In genomic region chr11:94449886-94450285, GRCm38 (mm10) we compare ENCODE assay signal across 15 mouse cellular contexts. TPM values are rescaled to one million over a fixed set of nuclear protein-coding genes. Genes with fewer than 3 reads are reported as not detected.
DNase-seq lines count a peak whose midpoint lies in the region; ATAC-seq and TF ChIP-seq lines count a peak whose summit lies in the region.
"Had no signal": no experiment of that assay in that cellular context is flagged by ENCODE, and none has a peak within 500 bp of the region (broad histone marks: within the 10 kb centered on the region; RNA-seq: fewer than 3 reads in every experiment).

No protein-coding gene starts in this region.

- no peaks in the 10 kb centered on the region for H3K9me3 ChIP-seq in heart, embryonic 10.5 days
- no peaks in the 10 kb centered on the region for H3K9me3 ChIP-seq in hindbrain, embryonic 13.5 days
- no peaks in the 10 kb centered on the region for H3K9me3 ChIP-seq in intestine, embryonic 16.5 days (ENCODE audit: control insufficient read depth, low read length)
- H3K9me3 ChIP-seq: stomach, embryonic 15.5 days had no signal

- no peak overlapping the region for H3K9ac ChIP-seq in hindbrain, embryonic 13.5 days
- H3K9ac ChIP-seq in intestine, embryonic 16.5 days (ENCODE audit: low read depth, low read length): no peak overlapping the region
- H3K9ac ChIP-seq: stomach, embryonic 15.5 days had no signal

- H3K4me3 ChIP-seq in heart, embryonic 10.5 days: no peak overlapping the region
- H3K4me3 ChIP-seq in hindbrain, embryonic 13.5 days: no peak overlapping the region
- no peak overlapping the region for H3K4me3 ChIP-seq in intestine, embryonic 16.5 days (ENCODE audit: low read length)
- H3K4me3 ChIP-seq: stomach, embryonic 15.5 days had no signal

- peak overlapping the region; percentile 70 for H3K27ac ChIP-seq in heart, embryonic 10.5 days
- H3K27ac ChIP-seq in hindbrain, embryonic 13.5 days: peak overlapping the region; percentile 63
- no peak overlapping the region for H3K27ac ChIP-seq in intestine, embryonic 16.5 days (ENCODE audit: low read length)
- H3K27ac ChIP-seq: stomach, embryonic 15.5 days had no signal

- H3K36me3 ChIP-seq in heart, embryonic 10.5 days: no peaks in the 10 kb centered on the region
- no peaks in the 10 kb centered on the region; the same call in 1 of the 2 replicates for H3K36me3 ChIP-seq in hindbrain, embryonic 13.5 days
- H3K36me3 ChIP-seq in intestine, embryonic 16.5 days (ENCODE audit: control insufficient read depth, insufficient read depth, low read length): no peaks in the 10 kb centered on the region
- H3K36me3 ChIP-seq: stomach, embryonic 15.5 days had no signal

- H3K4me1 ChIP-seq in heart, embryonic 10.5 days: peaks cover 46% of the 10 kb centered on the region
- peaks cover 63% of the 10 kb centered on the region for H3K4me1 ChIP-seq in hindbrain, embryonic 13.5 days (replicated peaks)
- H3K4me1 ChIP-seq in intestine, embryonic 16.5 days (ENCODE audit: control insufficient read depth, insufficient read depth, low read length): peaks cover 12% of the 10 kb centered on the region

- no peak for ATAC-seq in hindbrain, embryonic 13.5 days (ENCODE audit: low FRiP score)
- ATAC-seq in erythroid progenitor cell, adult 5-6 weeks (replicated peaks; ENCODE audit: low FRiP score, poor library complexity, severe bottlenecking): no peak
- ATAC-seq in intestine, embryonic 16.5 days: no peak

- TF ChIP-seq CTCF in brain, embryonic 14.5 days (IDR thresholded peaks at IDR 0.05; ENCODE audit: borderline replicate concordance, extremely low read depth, insufficient read depth, insufficient read length): no peak

- DNase-seq in cerebellum, postnatal 10 days: peak; percentile 56 to 65
- DNase-seq in cerebellum, adult 11-12 months: no peak
- peak; percentile 69 for DNase-seq in brain, embryonic 14.5 days (ENCODE audit: low read depth)
- DNase-seq in heart, embryonic 10.5 days (ENCODE audit: low spot score): no peak
- no peak for DNase-seq in ovary, postnatal 10 days (ENCODE audit: low spot score)
- DNase-seq: cerebellum, postnatal 25 days; gastrocnemius, postnatal 14 days; right cerebral cortex, postnatal 14 days had no signal

- H3K27me3 ChIP-seq in heart, embryonic 10.5 days (ENCODE audit: insufficient read depth, poor library complexity, severe bottlenecking): peaks cover 26% of the 10 kb centered on the region
- H3K27me3 ChIP-seq in hindbrain, embryonic 13.5 days: no peaks in the 10 kb centered on the region
- no peaks in the 10 kb centered on the region for H3K27me3 ChIP-seq in intestine, embryonic 16.5 days (replicated peaks; ENCODE audit: control insufficient read depth, insufficient read depth, low read length)
- H3K27me3 ChIP-seq: stomach, embryonic 15.5 days had no signal

- no peak overlapping the region for H3K4me2 ChIP-seq in hindbrain, embryonic 13.5 days
- no peak overlapping the region for H3K4me2 ChIP-seq in intestine, embryonic 16.5 days (ENCODE audit: low read depth, low read length)
- H3K4me2 ChIP-seq: stomach, embryonic 15.5 days had no signal

- 31% methylated on average over 5 of the region's 5 CpGs for WGBS in heart, embryonic 10.5 days
- 61% methylated on average over 5 of the region's 5 CpGs for WGBS in hindbrain, embryonic 13.5 days
- 61% methylated on average over 5 of the region's 5 CpGs for WGBS in intestine, embryonic 16.5 days

- TF ChIP-seq POLR2A in brain, embryonic 14.5 days (IDR thresholded peaks at IDR 0.05; ENCODE audit: borderline replicate concordance, extremely low read depth, insufficient read depth, insufficient read length, poor library complexity, severe bottlenecking): no peak

RNA-seq across cellular contexts. Expression of gene Cacna1g, which starts 24.1 kb away (rescaled TPM):
- polyA plus RNA-seq in brain, embryonic 14.5 days (2012; rRNA removed): 208 and 232 TPM in 2 replicates
- 1.5 and 2.4 TPM in 2 replicates for polyA plus RNA-seq in heart, embryonic 10.5 days (2016; fragmentation: Nextera tagmentation; extraction: Ambion mirVana)
- polyA plus RNA-seq in hindbrain, embryonic 13.5 days (2015; fragmentation: Nextera tagmentation; extraction: Ambion mirVana): 13.6 and 14.2 TPM in 2 replicates
- total RNA-seq in erythroid progenitor cell, adult 5-6 weeks (2015; ENCODE audit: low replicate concordance): 208 and 236 TPM in 2 replicates
- 142 TPM in 2 replicates for total RNA-seq in erythroid progenitor cell, adult 5-6 weeks (2017; ENCODE audit: low replicate concordance)
- 4.9 and 5.4 TPM in 2 replicates for polyA plus RNA-seq in intestine, embryonic 16.5 days (2015; fragmentation: Nextera tagmentation; extraction: Ambion mirVana)
- total RNA-seq: megakaryocyte progenitor cell, adult 5-6 weeks; neutrophil, adult 5-6 weeks had no signal

RNA-seq across cellular contexts. Expression of gene Spata20, which starts 36.1 kb away (rescaled TPM):
- polyA plus RNA-seq in brain, embryonic 14.5 days (2012; rRNA removed): 0.45 and 0.66 TPM in 2 replicates
- not detected in 2 replicates for polyA plus RNA-seq in heart, embryonic 10.5 days (2016; fragmentation: Nextera tagmentation; extraction: Ambion mirVana)
- 0.17 and 0.56 TPM in 2 replicates for polyA plus RNA-seq in hindbrain, embryonic 13.5 days (2015; fragmentation: Nextera tagmentation; extraction: Ambion mirVana)
- not detected in 2 replicates for total RNA-seq in erythroid progenitor cell, adult 5-6 weeks (2015; ENCODE audit: low replicate concordance)
- total RNA-seq in erythroid progenitor cell, adult 5-6 weeks (2017; ENCODE audit: low replicate concordance): not detected in 2 replicates
- polyA plus RNA-seq in intestine, embryonic 16.5 days (2015; fragmentation: Nextera tagmentation; extraction: Ambion mirVana): 0.13 and 0.16 TPM in 2 replicates
- total RNA-seq: gastrocnemius, postnatal 14 days; liver, adult 2 months; megakaryocyte progenitor cell, adult 5-6 weeks; neutrophil, adult 5-6 weeks had no signal
- polyA plus RNA-seq: liver, adult 2 months had no signal

RNA-seq across cellular contexts. Expression of gene Epn3, which starts 49.9 kb away (rescaled TPM):
- 0.50 and 1.5 TPM in 2 replicates for polyA plus RNA-seq in brain, embryonic 14.5 days (2012; rRNA removed)
- 7.7 and 14.2 TPM in 2 replicates for polyA plus RNA-seq in heart, embryonic 10.5 days (2016; fragmentation: Nextera tagmentation; extraction: Ambion mirVana)
- polyA plus RNA-seq in hindbrain, embryonic 13.5 days (2015; fragmentation: Nextera tagmentation; extraction: Ambion mirVana): 0.44 and 0.90 TPM in 2 replicates
- total RNA-seq in erythroid progenitor cell, adult 5-6 weeks (2015; ENCODE audit: low replicate concordance): not detected in 2 replicates
- not detected in 2 replicates for total RNA-seq in erythroid progenitor cell, adult 5-6 weeks (2017; ENCODE audit: low replicate concordance)
- 1.5 and 1.7 TPM in 2 replicates for polyA plus RNA-seq in intestine, embryonic 16.5 days (2015; fragmentation: Nextera tagmentation; extraction: Ambion mirVana)
- total RNA-seq: liver, adult 2 months; megakaryocyte progenitor cell, adult 5-6 weeks had no signal

RNA-seq across cellular contexts. Expression of gene Abcc3, which starts 57.1 kb away (rescaled TPM):
- 0.53 and 0.55 TPM in 2 replicates for polyA plus RNA-seq in brain, embryonic 14.5 days (2012; rRNA removed)
- polyA plus RNA-seq in heart, embryonic 10.5 days (2016; fragmentation: Nextera tagmentation; extraction: Ambion mirVana): 0.48 and 0.88 TPM in 2 replicates
- 0.50 and 0.77 TPM in 2 replicates for polyA plus RNA-seq in hindbrain, embryonic 13.5 days (2015; fragmentation: Nextera tagmentation; extraction: Ambion mirVana)
- total RNA-seq in erythroid progenitor cell, adult 5-6 weeks (2015; ENCODE audit: low replicate concordance): 2.9 and 6.7 TPM in 2 replicates
- total RNA-seq in erythroid progenitor cell, adult 5-6 weeks (2017; ENCODE audit: low replicate concordance): 4.5 TPM in 1 of 2 replicates, not detected in the other
- polyA plus RNA-seq in intestine, embryonic 16.5 days (2015; fragmentation: Nextera tagmentation; extraction: Ambion mirVana): 2.5 and 3.3 TPM in 2 replicates

Comparison
In these comparisons a context has a peak if more than half of its experiments do, and no peak if none do; other contexts are left out.
1. DNase-seq: peak in cerebellum, postnatal 10 days (2 of 2) and brain, embryonic 14.5 days (single experiment); none in cerebellum, adult 11-12 months (single experiment), heart, embryonic 10.5 days (single experiment) and ovary, postnatal 10 days (single experiment).
2. RNA of gene Cacna1g, which starts 24.1 kb away (polyA plus RNA-seq): 208 to 232 TPM in brain, embryonic 14.5 days; 13.6 to 14.2 TPM in hindbrain, embryonic 13.5 days, 4.9 to 5.4 TPM in intestine, embryonic 16.5 days and 1.5 to 2.4 TPM in heart, embryonic 10.5 days; every median in the first group is over 10 times any median in the second.